ENCODE assay signal across 21 mouse cellular contexts in genomic region chr3:124613287-124613686, GRCm38 (mm10). TPM values are rescaled to one million over a fixed set of nuclear protein-coding genes. Genes with fewer than 3 reads are reported as not detected.
DNase-seq lines count a peak whose midpoint lies in the region; ATAC-seq and TF ChIP-seq lines count a peak whose summit lies in the region.
"Had no signal": no experiment of that assay in that cellular context is flagged by ENCODE, and none has a peak within 500 bp of the region (broad histone marks: within the 10 kb centered on the region; RNA-seq: fewer than 3 reads in every experiment).

No protein-coding gene starts in this region.

- H3K79me2 ChIP-seq in myocyte (ENCODE audit: control insufficient read depth, insufficient read depth) = no peaks in the 10 kb centered on the region

- no peak overlapping the region for H3ac ChIP-seq in myocyte (ENCODE audit: control insufficient read depth, insufficient read length)

- no peaks in the 10 kb centered on the region for H3K9me3 ChIP-seq in hindbrain, postnatal 0 days (ENCODE audit: low read length)
- H3K9me3 ChIP-seq in hindbrain, embryonic 13.5 days = no peaks in the 10 kb centered on the region; the same call in 1 of the 2 replicates
- H3K9me3 ChIP-seq in hindbrain, embryonic 10.5 days = no peaks in the 10 kb centered on the region
- H3K9me3 ChIP-seq: embryonic facial prominence, embryonic 12.5 days; stomach, embryonic 15.5 days had no signal

- no peak for TF ChIP-seq CTCF in hindbrain, postnatal 0 days (IDR thresholded peaks at IDR 0.05; ENCODE audit: low read depth)

- no peak overlapping the region for H3K4me2 ChIP-seq in hindbrain, postnatal 0 days (ENCODE audit: low read depth, low read length)
- H3K4me2 ChIP-seq in hindbrain, embryonic 13.5 days = no peak overlapping the region
- H3K4me2 ChIP-seq in myocyte (ENCODE audit: low read depth) = peak overlapping the region; percentile 25
- H3K4me2 ChIP-seq: embryonic facial prominence, embryonic 12.5 days; lung, embryonic 14.5 days; stomach, embryonic 15.5 days had no signal

- no peak overlapping the region for H3K27ac ChIP-seq in hindbrain, postnatal 0 days
- H3K27ac ChIP-seq in hindbrain, embryonic 13.5 days = no peak overlapping the region
- no peak overlapping the region for H3K27ac ChIP-seq in hindbrain, embryonic 10.5 days
- H3K27ac ChIP-seq: embryonic facial prominence, embryonic 12.5 days; stomach, embryonic 15.5 days had no signal

- H3K4me1 ChIP-seq in hindbrain, postnatal 0 days (ENCODE audit: insufficient read depth, low read length) = no peaks in the 10 kb centered on the region
- H3K4me1 ChIP-seq in hindbrain, embryonic 13.5 days (replicated peaks) = 0 out of 2 replicates have a peak, but pooled peaks cover 3% of the 10 kb centered on the region
- no peaks in the 10 kb centered on the region for H3K4me1 ChIP-seq in hindbrain, embryonic 10.5 days (replicated peaks)
- H3K4me1 ChIP-seq: embryonic facial prominence, embryonic 12.5 days; stomach, embryonic 15.5 days had no signal

- no peak for ATAC-seq in hindbrain, postnatal 0 days
- no peak for ATAC-seq in hindbrain, embryonic 13.5 days (ENCODE audit: low FRiP score)
- no peak for ATAC-seq in activated CD4-positive, CD25-positive, alpha-beta regulatory T cell, adult 4 months

- H3K27me3 ChIP-seq in hindbrain, postnatal 0 days (ENCODE audit: insufficient read depth, low read length) = no peaks in the 10 kb centered on the region
- H3K27me3 ChIP-seq in hindbrain, embryonic 13.5 days = no peaks in the 10 kb centered on the region
- no peaks in the 10 kb centered on the region for H3K27me3 ChIP-seq in myocyte (ENCODE audit: control insufficient read depth, insufficient read depth, insufficient read length)
- H3K27me3 ChIP-seq in hindbrain, embryonic 10.5 days (ENCODE audit: insufficient read depth, poor library complexity, severe bottlenecking) = no peaks in the 10 kb centered on the region
- H3K27me3 ChIP-seq: CH12.LX; embryonic facial prominence, embryonic 12.5 days; stomach, embryonic 15.5 days had no signal

- H3K4me3 ChIP-seq in hindbrain, postnatal 0 days (ENCODE audit: low read length) = no peak overlapping the region
- no peak overlapping the region for H3K4me3 ChIP-seq in hindbrain, embryonic 13.5 days
- H3K4me3 ChIP-seq in myocyte = no peak overlapping the region
- no peak overlapping the region for H3K4me3 ChIP-seq in hindbrain, embryonic 10.5 days
- H3K4me3 ChIP-seq: embryonic facial prominence, embryonic 12.5 days; stomach, embryonic 15.5 days had no signal

- TF ChIP-seq POLR2A in myocyte (IDR thresholded peaks at IDR 0.05; ENCODE audit: insufficient read length, low read depth) = no peak

- 25% methylated on average over 1 of the region's 1 CpGs for WGBS in hindbrain, postnatal 0 days
- 61% methylated on average over 1 of the region's 1 CpGs for WGBS in hindbrain, embryonic 13.5 days
- WGBS in hindbrain, embryonic 10.5 days = 90% methylated on average over 1 of the region's 1 CpGs

- no peaks in the 10 kb centered on the region for H3K36me3 ChIP-seq in hindbrain, postnatal 0 days (ENCODE audit: insufficient read depth, low read length)
- no peaks in the 10 kb centered on the region for H3K36me3 ChIP-seq in hindbrain, embryonic 13.5 days
- no peaks in the 10 kb centered on the region for H3K36me3 ChIP-seq in myocyte (ENCODE audit: control insufficient read depth, insufficient read depth)
- no peaks in the 10 kb centered on the region for H3K36me3 ChIP-seq in hindbrain, embryonic 10.5 days
- H3K36me3 ChIP-seq: embryonic facial prominence, embryonic 12.5 days; stomach, embryonic 15.5 days had no signal

- H3K9ac ChIP-seq in hindbrain, postnatal 0 days (replicated peaks; ENCODE audit: low read length) = no peak overlapping the region
- H3K9ac ChIP-seq in hindbrain, embryonic 13.5 days = no peak overlapping the region
- H3K9ac ChIP-seq: embryonic facial prominence, embryonic 12.5 days; lung, embryonic 14.5 days; stomach, embryonic 15.5 days had no signal

- peak; percentile 3 for DNase-seq in hindbrain, postnatal 0 days (ENCODE audit: low spot score)
- peak; percentile 80 to 85 for DNase-seq in frontal cortex, adult 2 months (ENCODE audit: extremely low spot score in 1 of 2, low spot score in 1 of 2)
- peak; percentile 63 for DNase-seq in layer of hippocampus, adult 9-10 months (ENCODE audit: low spot score)
- no peak for DNase-seq in gastrocnemius, postnatal 25 days
- DNase-seq in hindbrain, embryonic 10.5 days (ENCODE audit: low spot score) = no peak
- DNase-seq: cerebellum, postnatal 25 days; heart, adult 18-20 months; heart, postnatal 14 days; kidney, adult 8-10 months; lung, embryonic 14.5 days; thymus, postnatal 4 days had no signal

TF ChIP-seq in myocyte, 11 proteins besides CTCF, POLR2A, EP300 and RAD21:
- TF ChIP-seq POLR2AphosphoS2 (IDR thresholded peaks at IDR 0.05; ENCODE audit: insufficient read length, low read depth) (no peak), REST (IDR thresholded peaks at IDR 0.05; ENCODE audit: insufficient read depth, insufficient read length) (no peak), E2F4 (IDR thresholded peaks at IDR 0.05; ENCODE audit: insufficient read depth) (no peak), CEBPB (IDR thresholded peaks at IDR 0.05; ENCODE audit: insufficient read depth, poor library complexity, severe bottlenecking) (no peak), TCF3 (IDR thresholded peaks at IDR 0.05; ENCODE audit: insufficient read length, low read depth) (no peak), MAX (IDR thresholded peaks at IDR 0.05; ENCODE audit: low read depth) (no peak), MYOD1 (IDR thresholded peaks at IDR 0.05; ENCODE audit: control insufficient read depth in 1 of 3, insufficient read length in 2 of 3, low read depth in 2 of 3) (no peak), SRF (IDR thresholded peaks at IDR 0.05; ENCODE audit: control insufficient read depth, insufficient read length, low read depth) (no peak)

RNA-seq across cellular contexts. Expression of gene 1700003H04Rik, which starts 32.4 kb away (rescaled TPM):
- total RNA-seq in hindbrain, postnatal 0 days (2014; rRNA removed) = not detected in 2 replicates
- polyA plus RNA-seq in hindbrain, postnatal 0 days (2015; fragmentation: Nextera tagmentation; extraction: Ambion mirVana) = not detected in 2 replicates
- polyA plus RNA-seq in hindbrain, embryonic 13.5 days (2015; fragmentation: Nextera tagmentation; extraction: Ambion mirVana) = not detected in 2 replicates
- polyA plus RNA-seq in frontal cortex, adult 2 months (2012; rRNA removed) = not detected in 2 replicates
- polyA plus RNA-seq in myocyte (2012; fragmentation: generic; extraction: Trizol) = not detected
- not detected for polyA plus RNA-seq in activated CD4-positive, CD25-positive, alpha-beta regulatory T cell, adult 4 months (2017; shearing (Covaris generic))
- total RNA-seq in gastrocnemius, postnatal 25 days (2021) = not detected
- polyA plus RNA-seq in hindbrain, embryonic 10.5 days (2016; fragmentation: Nextera tagmentation; extraction: Ambion mirVana) = not detected in 2 replicates
- total RNA-seq: adrenal gland, adult 18-20 months; CH12.LX; heart, adult 18-20 months; heart, postnatal 14 days; layer of hippocampus, postnatal 25 days; liver, adult 2 months; megakaryocyte, adult 5-6 weeks had no signal
- polyA plus RNA-seq: embryonic facial prominence, embryonic 12.5 days; liver, adult 2 months; lung, embryonic 14.5 days; stomach, embryonic 15.5 days had no signal

Comparison
In these comparisons a context has a peak if more than half of its experiments do, and no peak if none do; other contexts are left out.
1. DNase-seq: peak in hindbrain, postnatal 0 days (single experiment), frontal cortex, adult 2 months (2 of 2) and layer of hippocampus, adult 9-10 months (single experiment); none in gastrocnemius, postnatal 25 days (single experiment) and hindbrain, embryonic 10.5 days (single experiment).